Mouse (Mus musculus) ES-Bruce4 (cell line): ENCODE measurements around the gene Adap2.

Experiments used
- CTCF ChIP-seq: IDR thresholded peaks from one replicate; pipeline ENCODE4 v1.8.1; 2011; ENCODE audit warnings: low read depth, low read length
- EP300 ChIP-seq: IDR thresholded peaks from 2 replicates; pipeline ENCODE4 v1.6.1; 2011; ENCODE audit warnings: low read depth, low read length; ENCODE audit not compliant: insufficient read depth
- POLR2A ChIP-seq: IDR thresholded peaks from one replicate; pipeline ENCODE4 v1.8.1; 2011; ENCODE audit warnings: low read length; ENCODE audit not compliant: insufficient read depth

DNA sequence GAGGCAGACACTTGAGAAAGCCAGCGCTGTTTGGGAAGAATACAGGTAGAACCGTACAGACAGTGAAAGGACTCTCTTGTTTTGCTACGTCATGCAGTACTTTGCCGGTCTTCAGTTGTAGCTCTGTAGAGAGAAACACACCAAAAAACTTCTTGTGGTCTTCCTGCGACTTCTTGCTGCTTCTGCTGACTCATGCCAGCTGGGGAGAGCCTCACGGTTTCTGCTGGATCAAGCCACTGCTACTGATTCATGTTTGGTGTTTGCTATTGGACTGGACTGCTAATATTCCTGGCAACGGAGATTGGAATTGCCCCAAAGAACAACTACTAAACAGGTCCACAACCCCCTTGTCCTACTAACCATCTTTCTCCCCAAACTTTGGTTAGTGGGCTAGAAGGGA, 42.4 kb downstream of the Adap2 start:
- TF ChIP-seq CTCF: no peak
- TF ChIP-seq POLR2A: no peak
- no peak for TF ChIP-seq EP300
